In genomic region chr16:20144568-20144967, GRCm38 (mm10) we compare ENCODE assay signal across 22 mouse cellular contexts. TPM values are rescaled to one million over a fixed set of nuclear protein-coding genes. Genes with fewer than 3 reads are reported as not detected.
DNase-seq lines count a peak whose midpoint lies in the region; TF ChIP-seq lines count a peak whose summit lies in the region.
"Had no signal": no experiment of that assay in that cellular context is flagged by ENCODE, and none has a peak within 500 bp of the region (broad histone marks: within the 10 kb centered on the region; RNA-seq: fewer than 3 reads in every experiment).

No protein-coding gene starts in this region.

- peaks cover 53% of the 10 kb centered on the region for H3K79me2 ChIP-seq in MEL (ENCODE audit: control insufficient read depth, insufficient read depth, low read length, poor library complexity)

- no peak for TF ChIP-seq RAD21 in MEL (IDR thresholded peaks at IDR 0.05; ENCODE audit: low read depth, low read length)

- H3K4me1 ChIP-seq in MEL (ENCODE audit: control insufficient read depth in 1 of 2, insufficient read depth in 2 of 2, low read length in 2 of 2): peaks cover 0 to 27% of the 10 kb centered on the region in 2 experiments; a peak in 3 of 4 replicates

- peak; percentile 17 for DNase-seq in thymus, postnatal 0 days (ENCODE audit: low spot score)
- DNase-seq in thymus, postnatal 10 days (ENCODE audit: low spot score in 2 of 2): no peak
- no peak for DNase-seq in MEL (ENCODE audit: low read depth, low spot score)
- DNase-seq in left cerebral cortex, adult 11 months (ENCODE audit: low spot score): no peak
- DNase-seq in ovary, postnatal 36 days (ENCODE audit: low spot score): no peak
- DNase-seq: adrenal gland, adult 2 months; adrenal gland, postnatal 10 days; adrenal gland, postnatal 25 days; cerebellum, adult 11 months; cerebellum, adult 18-20 months; cerebellum, adult 8-10 months; cerebellum, adult 9-11 months; cerebellum, postnatal 14 days; cerebellum, postnatal 36 days; embryo, embryonic 11 days had no signal

- no peaks in the 10 kb centered on the region for H3K9me3 ChIP-seq in MEL (replicated peaks; ENCODE audit: insufficient read depth, low read length)
- H3K9me3 ChIP-seq: embryonic facial prominence, embryonic 15.5 days; G1E had no signal

- H3K9ac ChIP-seq in MEL (ENCODE audit: control insufficient read depth, low read depth, low read length, poor library complexity, severe bottlenecking): no peak overlapping the region
- H3K9ac ChIP-seq: embryonic facial prominence, embryonic 13.5 days; embryonic facial prominence, embryonic 15.5 days; forebrain, embryonic 12.5 days had no signal

- H3K27me3 ChIP-seq in MEL (ENCODE audit: control insufficient read depth in 1 of 2, insufficient read depth in 2 of 2, low read length in 2 of 2): no peaks in the 10 kb centered on the region
- H3K27me3 ChIP-seq: CH12.LX; embryonic facial prominence, embryonic 13.5 days; embryonic facial prominence, embryonic 15.5 days; forebrain, embryonic 12.5 days had no signal

- no peak overlapping the region for H3K27ac ChIP-seq in MEL (ENCODE audit: control insufficient read depth, low read depth, low read length)
- H3K27ac ChIP-seq: embryonic facial prominence, embryonic 13.5 days; embryonic facial prominence, embryonic 15.5 days; forebrain, embryonic 10.5 days; forebrain, embryonic 12.5 days had no signal

- no peak for TF ChIP-seq CTCF in MEL (IDR thresholded peaks at IDR 0.05 in 2 of 3, conservative IDR thresholded peaks at IDR 0.05 in 1 of 3; ENCODE audit: control insufficient read depth in 1 of 3, insufficient read depth in 1 of 3, low read depth in 2 of 3, low read length in 3 of 3, poor library complexity in 1 of 3, severe bottlenecking in 1 of 3)

- H3K4me3 ChIP-seq in MEL (ENCODE audit: control insufficient read depth in 1 of 2, insufficient read depth in 1 of 2, low read depth in 2 of 2, low read length in 2 of 2): no peak overlapping the region
- H3K4me3 ChIP-seq: embryonic facial prominence, embryonic 13.5 days; embryonic facial prominence, embryonic 15.5 days; erythroblast, embryonic 14.5 days; forebrain, embryonic 10.5 days; forebrain, embryonic 12.5 days had no signal

- no peak for TF ChIP-seq POLR2A in MEL (IDR thresholded peaks at IDR 0.05; ENCODE audit: control insufficient read depth in 1 of 2, insufficient read depth in 1 of 2, low read depth in 1 of 2, low read length in 2 of 2, poor library complexity in 1 of 2)

- peaks cover 0 to 26% of the 10 kb centered on the region in 2 experiments; a peak in 2 of 4 replicates for H3K36me3 ChIP-seq in MEL (ENCODE audit: control insufficient read depth in 1 of 2, insufficient read depth in 2 of 2, low read length in 2 of 2)
- H3K36me3 ChIP-seq: embryonic facial prominence, embryonic 15.5 days had no signal

- TF ChIP-seq EP300 in MEL (IDR thresholded peaks at IDR 0.05; ENCODE audit: low read depth in 1 of 2, low read length in 2 of 2): peak in 1 of 2 experiments; percentile 20; a peak in 1 of 4 replicates

TF ChIP-seq in MEL, 35 proteins besides CTCF, POLR2A, EP300 and RAD21:
- no peak for TF ChIP-seq USF1 (IDR thresholded peaks at IDR 0.05; ENCODE audit: low read depth, low read length)
- peak; percentile 33; the same call in 1 of the 2 replicates for TF ChIP-seq GATA1 (IDR thresholded peaks at IDR 0.05; ENCODE audit: low read depth, low read length)
- TF ChIP-seq ELF1 (IDR thresholded peaks at IDR 0.05; ENCODE audit: low read depth, low read length): no peak
- peak; percentile 66 for TF ChIP-seq RCOR1 (IDR thresholded peaks at IDR 0.05; ENCODE audit: low read depth, low read length)
- TF ChIP-seq TAL1 (IDR thresholded peaks at IDR 0.05; ENCODE audit: low read length): peak; percentile 55
- TF ChIP-seq KAT2A (conservative IDR thresholded peaks at IDR 0.05; ENCODE audit: low read depth, low read length): no peak
- TF ChIP-seq BHLHE40 (IDR thresholded peaks at IDR 0.05; ENCODE audit: borderline replicate concordance, low read depth, low read length): no peak

RNA-seq across cellular contexts. Expression of gene Yeats2, which starts 3.7 kb away (rescaled TPM):
- 8.9 and 9.9 TPM in 2 replicates for polyA plus RNA-seq in thymus, postnatal 0 days (2015; fragmentation: Nextera tagmentation; extraction: Ambion mirVana)
- 12.7 and 13.3 TPM in 2 replicates for total RNA-seq in MEL (2012; rRNA removed)
- 10 to 100 TPM in 1 of 2 experiments, not detected in 1; 23.2 TPM for polyA plus RNA-seq in MEL (2012; ENCODE audit: insufficient read depth in 1 of 2, insufficient read length in 2 of 2, low read depth in 1 of 2, low replicate concordance in 2 of 2, missing spikeins in 1 of 2)

RNA-seq across cellular contexts. Expression of gene Klhl24, which starts 47.2 kb away (rescaled TPM):
- 29.2 and 29.5 TPM in 2 replicates for polyA plus RNA-seq in thymus, postnatal 0 days (2015; fragmentation: Nextera tagmentation; extraction: Ambion mirVana)
- total RNA-seq in MEL (2012; rRNA removed): 1.8 and 3.4 TPM in 2 replicates
- 1 to 10 TPM in 1 of 2 experiments, not detected in 1; 2.5 TPM for polyA plus RNA-seq in MEL (2012; ENCODE audit: insufficient read depth in 1 of 2, insufficient read length in 2 of 2, low read depth in 1 of 2, low replicate concordance in 2 of 2, missing spikeins in 1 of 2)
